Mouse (Mus musculus): ENCODE results near the gene Tmem141. TPM values are rescaled to one million over a fixed set of nuclear protein-coding genes. Genes with fewer than 3 reads are reported as not detected.
A peak's percentile ranks its signal among the peaks of the same experiment; 100 is the strongest.

The Tmem141 gene
- polyA plus RNA-seq, 2 experiments = 26.8 to 30.3 TPM

DNA sequence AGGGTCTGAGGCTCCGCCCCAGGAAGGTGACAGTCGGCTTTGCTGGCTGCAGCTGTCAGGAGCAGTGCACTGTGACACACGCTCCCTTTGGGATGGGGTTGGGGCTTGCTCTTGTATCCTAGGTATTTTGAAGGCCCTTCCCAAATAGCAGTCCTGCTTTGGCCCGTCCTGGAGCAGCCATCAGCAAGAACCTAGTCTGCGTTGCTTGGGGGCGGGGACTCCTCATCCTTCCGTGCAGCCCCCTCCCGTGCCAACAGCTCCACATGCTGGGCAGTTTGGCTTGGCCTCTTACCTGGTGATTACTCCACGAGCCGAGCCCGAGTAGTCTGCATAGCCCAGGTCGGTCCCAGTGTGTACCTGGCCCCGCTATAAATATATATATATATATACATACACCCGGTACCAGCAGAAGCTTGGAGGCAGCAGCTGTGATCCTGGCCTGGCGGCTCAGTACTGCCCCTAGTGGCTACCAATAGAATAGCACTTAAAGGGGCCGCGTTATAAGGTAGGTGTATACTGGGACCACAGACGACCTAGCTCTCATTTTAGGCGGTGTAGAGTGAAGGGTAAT is 40.4 kb downstream of the Tmem141 start, which contains the start of gene Ajm1:
Gene Ajm1, minus strand, starts transcription at position 464 of the 571 bp plus-strand sequence.
- H3K9ac ChIP-seq (ENCODE audit: low read depth, low read length, severe bottlenecking) = no peak within 1 kb of the TSS
- H3K36me3 ChIP-seq (ENCODE audit: control insufficient read depth, insufficient read depth, low read length) = peaks cover 35% of the 10 kb centered on the region
- DNase-seq (ENCODE audit: low spot score) (peak; percentile 69), ATAC-seq (ENCODE audit: low FRiP score, low read depth) (peak; percentile 78)
- WGBS = 7% methylated on average over 19 of the region's 19 CpGs
- no peak within 1 kb of the TSS for H3K27ac ChIP-seq (replicated peaks; ENCODE audit: low read depth, low read length)
- peak within 1 kb of the TSS; percentile 37 for H3K4me3 ChIP-seq (replicated peaks; ENCODE audit: low read length)
- peaks cover 50% of the 10 kb centered on the region for H3K27me3 ChIP-seq (ENCODE audit: control insufficient read depth, insufficient read depth, low read length)
- peaks cover 37% of the 10 kb centered on the region for H3K4me1 ChIP-seq (ENCODE audit: control insufficient read depth, insufficient read depth, low read length)
- no peaks in the 10 kb centered on the region for H3K9me3 ChIP-seq (ENCODE audit: control insufficient read depth, low read length)
- no peak for TF ChIP-seq POLR2A (IDR thresholded peaks at IDR 0.05; ENCODE audit: borderline replicate concordance, extremely low read depth, insufficient read depth, insufficient read length)
- H3K4me2 ChIP-seq (replicated peaks; ENCODE audit: low read depth, low read length, severe bottlenecking) = peak within 1 kb of the TSS; percentile 56

DNA sequence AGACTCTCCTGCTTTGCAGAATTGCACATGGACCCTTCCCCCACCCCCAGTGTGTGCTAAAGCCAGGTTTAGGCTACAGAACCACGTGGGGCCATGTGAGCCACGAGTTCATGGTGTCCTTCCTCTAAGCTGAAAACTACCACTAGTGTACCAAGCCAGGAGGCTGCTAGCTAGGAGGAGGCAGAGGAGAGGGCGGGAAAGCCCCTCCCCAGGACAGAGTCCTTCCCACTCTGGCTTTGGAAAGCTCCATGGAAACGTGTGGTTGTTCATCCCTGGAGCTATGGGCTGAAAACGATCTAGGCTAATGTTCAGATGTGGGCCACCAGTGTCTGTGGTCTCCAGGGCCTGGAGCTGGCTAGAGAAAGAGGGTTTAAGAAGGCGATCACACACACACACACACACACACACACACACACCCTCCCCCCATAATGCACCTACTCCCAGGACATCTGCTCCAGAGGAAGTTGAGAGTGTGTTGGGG is 41.1 kb downstream of the Tmem141 start:
- WGBS = 39% methylated on average over 6 of the region's 6 CpGs
- ATAC-seq (ENCODE audit: low FRiP score, low read depth) (no peak), DNase-seq (ENCODE audit: low spot score) (no peak)
- H3K36me3 ChIP-seq (ENCODE audit: control insufficient read depth, insufficient read depth, low read length) = peaks cover 30% of the 10 kb centered on the region
- no peaks in the 10 kb centered on the region for H3K9me3 ChIP-seq (ENCODE audit: control insufficient read depth, low read length)
- H3K27ac ChIP-seq (replicated peaks; ENCODE audit: low read depth, low read length) = no peak overlapping the region
- H3K9ac ChIP-seq (ENCODE audit: low read depth, low read length, severe bottlenecking) = no peak overlapping the region
- peaks cover 42% of the 10 kb centered on the region for H3K4me1 ChIP-seq (ENCODE audit: control insufficient read depth, insufficient read depth, low read length)
- H3K4me3 ChIP-seq (replicated peaks; ENCODE audit: low read length) = 0 out of 2 replicates have a peak overlapping the region, but pooled peaks have one; percentile 37
- TF ChIP-seq POLR2A (IDR thresholded peaks at IDR 0.05; ENCODE audit: borderline replicate concordance, extremely low read depth, insufficient read depth, insufficient read length) = no peak
- peak overlapping the region; percentile 56; the same call in 1 of the 2 replicates for H3K4me2 ChIP-seq (replicated peaks; ENCODE audit: low read depth, low read length, severe bottlenecking)
- H3K27me3 ChIP-seq (ENCODE audit: control insufficient read depth, insufficient read depth, low read length) = peaks cover 54% of the 10 kb centered on the region

DNA sequence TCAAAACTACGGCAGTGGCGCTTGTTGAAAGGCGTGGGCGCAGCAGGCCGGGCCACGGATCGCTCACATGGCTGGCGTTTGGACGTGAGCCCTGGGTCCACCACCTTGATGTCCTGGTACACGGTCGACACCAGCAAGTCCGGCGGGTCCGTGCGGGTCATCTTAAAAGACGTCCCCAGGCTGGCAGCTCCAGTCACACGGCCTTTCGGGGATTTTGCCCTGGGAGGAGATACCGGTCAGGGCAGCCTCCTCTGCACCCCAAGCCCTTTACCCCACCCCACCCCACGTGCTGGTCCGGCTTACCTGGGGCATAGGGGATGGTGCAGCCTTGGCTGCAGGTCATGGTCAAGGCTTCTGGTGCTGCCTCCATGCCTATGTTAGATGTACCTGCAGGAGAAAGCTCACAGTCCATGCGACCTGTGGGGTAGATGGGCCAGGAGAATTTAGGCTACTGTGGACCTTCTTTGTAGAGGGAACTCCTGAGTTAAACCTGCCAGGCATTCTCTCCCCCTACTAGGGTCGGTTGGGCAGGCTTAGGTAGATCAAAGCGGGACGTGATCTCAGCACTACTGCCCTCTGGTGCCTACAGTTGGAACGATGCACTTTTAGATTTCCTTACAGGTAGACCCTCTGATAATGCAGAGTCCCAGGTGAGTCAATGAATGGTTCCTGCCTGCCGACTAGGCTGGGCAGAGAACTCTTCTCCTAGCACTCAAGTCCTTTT is 41.9 kb downstream of the Tmem141 start:
- DNase-seq (ENCODE audit: low spot score) (peak; percentile 55), ATAC-seq (ENCODE audit: low FRiP score, low read depth) (no peak)
- H3K4me2 ChIP-seq (replicated peaks; ENCODE audit: low read depth, low read length, severe bottlenecking) = peak overlapping the region; percentile 43
- H3K36me3 ChIP-seq (ENCODE audit: control insufficient read depth, insufficient read depth, low read length) = peaks cover 22% of the 10 kb centered on the region
- 7% methylated on average over 25 of the region's 27 CpGs for WGBS
- no peak overlapping the region for H3K27ac ChIP-seq (replicated peaks; ENCODE audit: low read depth, low read length)
- TF ChIP-seq POLR2A (IDR thresholded peaks at IDR 0.05; ENCODE audit: borderline replicate concordance, extremely low read depth, insufficient read depth, insufficient read length) = no peak
- H3K4me1 ChIP-seq (ENCODE audit: control insufficient read depth, insufficient read depth, low read length) = peaks cover 46% of the 10 kb centered on the region
- H3K27me3 ChIP-seq (ENCODE audit: control insufficient read depth, insufficient read depth, low read length) = peaks cover 54% of the 10 kb centered on the region
- no peaks in the 10 kb centered on the region for H3K9me3 ChIP-seq (ENCODE audit: control insufficient read depth, low read length)
- peak overlapping the region; percentile 26 for H3K4me3 ChIP-seq (replicated peaks; ENCODE audit: low read length)
- H3K9ac ChIP-seq (ENCODE audit: low read depth, low read length, severe bottlenecking) = 0 out of 2 replicates have a peak overlapping the region, but pooled peaks have one; percentile 25

DNA sequence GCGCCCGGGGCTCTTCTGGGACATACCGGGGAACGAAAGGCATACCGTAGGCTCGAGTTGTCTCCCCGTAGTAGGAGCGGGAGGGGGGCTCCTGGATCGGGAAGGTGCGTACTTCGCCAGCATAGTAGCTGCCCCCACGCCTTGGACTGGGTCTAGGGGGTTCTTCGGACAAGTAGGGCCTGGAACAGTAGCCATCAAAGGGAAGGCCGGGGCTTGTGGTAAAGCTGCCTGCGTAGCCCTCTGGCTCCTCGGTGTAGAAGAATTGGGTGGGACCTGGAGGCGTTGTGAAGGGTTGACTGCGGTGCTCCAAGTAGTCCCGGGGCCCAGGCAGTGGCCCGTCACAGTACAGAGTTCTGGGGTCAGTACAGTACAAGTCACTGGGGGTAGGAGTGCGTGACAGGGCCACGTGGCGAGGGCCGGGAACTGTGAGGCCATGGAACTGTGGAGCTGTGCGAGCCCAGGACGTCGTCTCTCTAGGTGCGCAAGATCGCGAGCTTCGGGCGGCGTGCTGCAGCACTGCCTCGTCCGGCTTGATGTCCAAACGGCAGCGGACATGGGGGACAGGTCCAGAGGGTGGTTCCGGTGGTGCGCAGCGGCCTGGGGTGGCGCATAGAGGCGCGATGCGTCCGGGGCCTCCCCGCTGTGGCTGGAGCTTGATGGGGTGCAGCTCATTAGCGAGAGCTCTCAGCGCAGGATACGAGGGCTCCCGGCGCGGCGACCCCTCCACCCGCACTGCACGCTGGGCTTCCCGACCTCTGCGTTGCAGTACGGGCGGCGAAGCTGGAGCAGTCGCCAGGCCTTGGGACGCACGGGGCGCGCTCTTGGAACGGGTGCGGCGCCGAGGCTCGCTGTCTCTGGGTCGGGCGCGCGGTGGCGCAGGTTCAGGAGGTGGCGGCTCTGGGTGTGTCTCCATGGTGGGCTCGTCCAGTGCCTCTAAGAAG is 42.7 kb downstream of the Tmem141 start:
- TF ChIP-seq POLR2A (IDR thresholded peaks at IDR 0.05; ENCODE audit: borderline replicate concordance, extremely low read depth, insufficient read depth, insufficient read length) = no peak
- Histone ChIP-seq H3K4me3 (replicated peaks; ENCODE audit: low read length) (peak overlapping the region; percentile 26), H3K9ac (ENCODE audit: low read depth, low read length, severe bottlenecking) (0 out of 2 replicates have a peak overlapping the region, but pooled peaks have one; percentile 36), H3K27ac (replicated peaks; ENCODE audit: low read depth, low read length) (no peak overlapping the region), H3K4me1 (ENCODE audit: control insufficient read depth, insufficient read depth, low read length) (peaks cover 47% of the 10 kb centered on the region), H3K27me3 (ENCODE audit: control insufficient read depth, insufficient read depth, low read length) (peaks cover 54% of the 10 kb centered on the region), H3K9me3 (ENCODE audit: control insufficient read depth, low read length) (no peaks in the 10 kb centered on the region), H3K4me2 (replicated peaks; ENCODE audit: low read depth, low read length, severe bottlenecking) (peak overlapping the region; percentile 43), H3K36me3 (ENCODE audit: control insufficient read depth, insufficient read depth, low read length) (peaks cover 14% of the 10 kb centered on the region)
- 5% methylated on average over 73 of the region's 77 CpGs for WGBS
- DNase-seq (ENCODE audit: low spot score) = no peak
- ATAC-seq (ENCODE audit: low FRiP score, low read depth) = no peak
